Mouse (Mus musculus) spleen, postnatal 36 days (tissue): ENCODE measurements around the gene Gm6502.
"Not testable (repeated sequence)": the region's sequence is repeated elsewhere in the genome, so short reads cannot be mapped to it uniquely, and the experiment has no call there.

ENCODE experiments used
- DNase-seq, 2 experiments: peaks; one replicate each; pipeline ENCODE4 v3.0.0; 2022; ENCODE audit warnings: low spot score in 2 of 2, mixed read lengths in 1 of 2

The Gm6502 gene

DNA sequence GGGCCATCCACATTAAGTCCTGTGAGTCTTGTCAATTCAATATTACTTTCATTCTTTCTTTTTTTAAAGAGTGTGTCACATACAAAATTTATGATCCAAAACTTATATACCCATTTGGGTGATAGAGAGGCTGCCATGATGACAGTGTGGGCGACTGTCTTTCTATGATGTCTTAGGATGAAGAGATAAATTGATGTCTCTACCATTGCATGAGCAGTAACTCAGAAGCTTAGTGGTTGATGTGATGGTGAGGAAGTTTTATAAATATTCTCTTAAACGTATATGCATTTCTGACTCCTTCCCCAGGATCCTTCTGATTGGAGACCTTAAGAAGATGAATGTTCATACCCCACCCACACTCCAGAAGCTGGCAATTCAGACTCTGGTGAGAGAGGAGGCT, at the start of gene Gm6502:
Gene Gm6502 (plus strand): TSS at position 301 of the 400 bp plus-strand sequence.
- not testable (repeated sequence) for DNase-seq

DNA sequence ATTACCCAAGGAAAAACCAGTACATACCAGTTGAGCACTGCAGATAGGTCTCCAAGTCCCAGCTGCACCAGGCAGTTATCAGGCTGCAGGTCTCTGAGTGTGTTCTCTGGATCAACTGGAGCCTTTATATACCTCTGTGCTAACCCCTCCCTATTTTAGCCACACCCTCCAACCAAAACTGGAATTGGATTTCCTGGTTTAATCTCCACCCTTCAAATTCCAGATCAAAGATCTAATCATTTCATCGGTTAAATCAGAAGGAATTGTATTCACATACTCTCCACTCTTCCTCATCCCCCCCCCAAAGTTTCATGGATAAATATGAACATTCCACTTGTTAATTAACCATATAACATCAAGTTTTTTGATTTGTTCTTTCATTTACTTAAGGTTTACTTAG, 7.5 kb upstream of the Gm6502 start, which contains the start of gene A430089I19Rik:
Gene A430089I19Rik (minus strand): TSS at position 101 of the 400 bp plus-strand sequence.
- not testable (repeated sequence) for DNase-seq

DNA sequence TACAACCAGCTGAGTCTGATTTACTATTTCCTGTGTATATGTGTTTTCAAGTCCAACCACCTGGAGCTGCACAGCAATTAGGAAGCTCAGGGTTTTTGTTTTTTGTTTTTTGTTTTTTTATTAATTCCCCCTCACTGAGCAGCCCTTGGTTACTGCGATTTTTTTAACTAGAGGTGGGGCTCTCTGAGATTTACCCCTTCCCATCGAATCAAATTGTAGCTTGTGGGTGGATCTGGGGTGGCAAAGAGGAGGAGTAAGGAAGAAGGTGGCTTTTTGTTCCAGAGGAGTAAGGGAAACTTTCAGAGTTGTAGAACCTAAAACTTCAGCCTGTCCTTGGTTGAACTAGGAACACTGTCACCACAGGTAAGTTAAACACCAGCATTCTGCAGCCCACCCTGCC, 25.2 kb downstream of the Gm6502 start, which contains the start of gene AA792892:
Gene AA792892 (plus strand): TSS at position 301 of the 400 bp plus-strand sequence.
- not testable (repeated sequence) for DNase-seq
